Mouse (Mus musculus) intestine, postnatal 0 days (tissue): ENCODE measurements around the gene Olfr720. TPM values are rescaled to one million over a fixed set of nuclear protein-coding genes. Genes with fewer than 3 reads are reported as not detected.

Source experiments
- ATAC-seq: fragments of 200-750 bp; cut with Nextera tagmentation; 2 replicates; pipeline ENCODE4 v1.8.0; 2017; ENCODE audit warnings: mild to moderate bottlenecking, moderate TSS enrichment, moderate library complexity
- H3K27ac ChIP-seq: fragments of 300-500 bp; sonication (generic); 2 replicates; pipeline ENCODE4 v1.5.1; 2014; ENCODE audit warnings: mild to moderate bottlenecking, low read depth, low read length, moderate library complexity
- H3K27me3 ChIP-seq: fragments of 300-500 bp; sonication (generic); replicated peaks from 2 replicates; pipeline ENCODE4 v1.6.1; 2014; ENCODE audit warnings: low read length, mixed read lengths; ENCODE audit not compliant: control insufficient read depth, insufficient read depth
- H3K36me3 ChIP-seq: fragments of 300-500 bp; sonication (generic); 2 replicates; pipeline ENCODE4 v1.6.1; 2014; ENCODE audit warnings: mild to moderate bottlenecking, moderate library complexity; ENCODE audit not compliant: control insufficient read depth, insufficient read depth
- H3K4me1 ChIP-seq: fragments of 300-500 bp; sonication (generic); replicated peaks from 2 replicates; pipeline ENCODE4 v1.6.1; 2014; ENCODE audit warnings: antibody characterized with exemption, low read length, mixed read lengths; ENCODE audit not compliant: control insufficient read depth, insufficient read depth
- H3K4me2 ChIP-seq: fragments of 300-500 bp; sonication (generic); replicated peaks from 2 replicates; pipeline ENCODE4 v1.6.1; 2014; ENCODE audit warnings: low read depth, mild to moderate bottlenecking, moderate library complexity
- H3K4me3 ChIP-seq: fragments of 300-500 bp; sonication (generic); 2 replicates; pipeline ENCODE4 v1.5.1; 2014; ENCODE audit warnings: low read depth, low read length
- H3K9ac ChIP-seq: fragments of 300-500 bp; sonication (generic); 2 replicates; pipeline ENCODE4 v1.6.1; 2014; ENCODE audit warnings: mild to moderate bottlenecking, low read depth, low read length
- H3K9me3 ChIP-seq: fragments of 300-500 bp; sonication (generic); 2 replicates; pipeline ENCODE4 v1.6.1; 2016; ENCODE audit warnings: mixed run types; ENCODE audit not compliant: control insufficient read depth
- CTCF ChIP-seq: sonication (generic); IDR thresholded peaks from 2 replicates; pipeline ENCODE4 v1.5.1; 2016; ENCODE audit warnings: low read depth, mild to moderate bottlenecking, control low read depth, antibody characterized with exemption, moderate library complexity
- WGBS: fragments of 180-500 bp; shearing (Covaris S2); extraction: QIAGEN DNeasy Blood & Tissue Kit; methylation state at CpG from one replicate; pipeline ENCODE4 v1.1.7; 2014; 5-methylcytosine and 5-hydroxymethylcytosine counted together
- polyA plus RNA-seq: library from polyadenylated mRNA; unstranded; fragments of >200 nt; fragmentation: Nextera tagmentation; extraction: Ambion mirVana; gene quantifications from 2 replicates; pipeline ENCODE4 v1.2.1, GENCODE M21; 2015

Olfr720 gene
- not detected in 2 replicates for polyA plus RNA-seq

GRCm38 (mm10) chr14:14186738-14187137 is at the start of gene Olfr720:
Olfr720 (minus strand) TSS chr14:14186838.
- H3K36me3 ChIP-seq, result no peaks in the 10 kb centered on the region
- no peaks in the 10 kb centered on the region for H3K9me3 ChIP-seq
- no peak for ATAC-seq
- H3K4me2 ChIP-seq, result no peak within 1 kb of the TSS
- H3K9ac ChIP-seq, result no peak within 1 kb of the TSS
- H3K27me3 ChIP-seq, result no peaks in the 10 kb centered on the region
- no peak within 1 kb of the TSS for H3K27ac ChIP-seq
- WGBS, result 64% methylated on average over 4 of the region's 4 CpGs
- no peak for TF ChIP-seq CTCF
- H3K4me1 ChIP-seq, result no peaks in the 10 kb centered on the region
- no peak within 1 kb of the TSS for H3K4me3 ChIP-seq

Other genes with a start within 250 kb of the Olfr720 start
- gene Atxn7, start 225.4 kb downstream of the Olfr720 start, polyA plus RNA-seq, result 3.8 and 4.8 TPM in 2 replicates
- 151 and 155 TPM in 2 replicates for gene Thoc7, start 225.0 kb downstream of the Olfr720 start, polyA plus RNA-seq
- gene Psmd6, start 65.9 kb downstream of the Olfr720 start, polyA plus RNA-seq, result 120 and 122 TPM in 2 replicates
- not detected in 2 replicates for gene Olfr31, start 136.0 kb upstream of the Olfr720 start, polyA plus RNA-seq
- 5.4 and 6.8 TPM in 2 replicates for gene Il3ra, start 159.4 kb upstream of the Olfr720 start, polyA plus RNA-seq
- not detected in 2 replicates for gene Olfr721-ps1, start 214.5 kb upstream of the Olfr720 start, polyA plus RNA-seq